Mouse (Mus musculus): ENCODE measurements around the gene Ctdsp1. TPM values are rescaled to one million over a fixed set of nuclear protein-coding genes. Genes with fewer than 3 reads are reported as not detected.

The Ctdsp1 gene
- polyA plus RNA-seq, 1 experiment from 2014 or later, result 45.2 TPM

GRCm38 (mm10) chr1:74351185-74351769 lies 40.0 kb upstream of the Ctdsp1 start:
- no peak overlapping the region for H3K4me2 ChIP-seq (replicated peaks; ENCODE audit: low read depth)
- WGBS, result 86% methylated on average over 13 of the region's 13 CpGs
- ATAC-seq (ENCODE audit: low FRiP score, low TSS enrichment) (no peak), DNase-seq (ENCODE audit: low spot score) (no peak)
- no peak overlapping the region for H3K9ac ChIP-seq (ENCODE audit: low read length)
- H3K9me3 ChIP-seq (ENCODE audit: control insufficient read depth, low read length), result no peaks in the 10 kb centered on the region
- H3K36me3 ChIP-seq (ENCODE audit: control insufficient read depth, insufficient read depth, low read length), result peaks cover 4% of the 10 kb centered on the region
- no peaks in the 10 kb centered on the region for H3K4me1 ChIP-seq (replicated peaks; ENCODE audit: control insufficient read depth, insufficient read depth)
- no peak overlapping the region for H3K4me3 ChIP-seq (ENCODE audit: low read depth, low read length)
- H3K27ac ChIP-seq (replicated peaks), result no peak overlapping the region
- no peak for TF ChIP-seq EP300 (optimal IDR thresholded peaks at IDR 0.05)
- no peak for TF ChIP-seq CTCF (IDR thresholded peaks at IDR 0.05; ENCODE audit: low read depth)
- H3K27me3 ChIP-seq (ENCODE audit: control insufficient read depth, insufficient read depth, low read length), result no peaks in the 10 kb centered on the region

- no peak overlapping the region for H3K4me3 ChIP-seq (ENCODE audit: low read depth, low read length)
- no peak overlapping the region for H3K4me2 ChIP-seq (replicated peaks; ENCODE audit: low read depth)
- DNase-seq (ENCODE audit: low spot score) (no peak), ATAC-seq (ENCODE audit: low FRiP score, low TSS enrichment) (no peak)
- H3K9ac ChIP-seq (ENCODE audit: low read length), result no peak overlapping the region
- H3K4me1 ChIP-seq (replicated peaks; ENCODE audit: control insufficient read depth, insufficient read depth), result no peaks in the 10 kb centered on the region
- H3K36me3 ChIP-seq (ENCODE audit: control insufficient read depth, insufficient read depth, low read length), result peaks cover 4% of the 10 kb centered on the region
- TF ChIP-seq EP300 (optimal IDR thresholded peaks at IDR 0.05) (no peak), CTCF (IDR thresholded peaks at IDR 0.05; ENCODE audit: low read depth) (no peak)
- no peaks in the 10 kb centered on the region for H3K27me3 ChIP-seq (ENCODE audit: control insufficient read depth, insufficient read depth, low read length)
- no peak overlapping the region for H3K27ac ChIP-seq (replicated peaks)
- WGBS, result 75% methylated on average over 5 of the region's 5 CpGs
- no peaks in the 10 kb centered on the region for H3K9me3 ChIP-seq (ENCODE audit: control insufficient read depth, low read length)
Observed at GRCm38 (mm10) chr1:74352532-74353096, 38.7 kb upstream of the Ctdsp1 start.

GRCm38 (mm10) chr1:74353453-74354229 lies 37.7 kb upstream of the Ctdsp1 start:
- TF ChIP-seq EP300 (optimal IDR thresholded peaks at IDR 0.05) (no peak), CTCF (IDR thresholded peaks at IDR 0.05; ENCODE audit: low read depth) (no peak)
- ATAC-seq (ENCODE audit: low FRiP score, low TSS enrichment) (no peak), DNase-seq (ENCODE audit: low spot score) (no peak)
- peaks cover 4% of the 10 kb centered on the region for H3K36me3 ChIP-seq (ENCODE audit: control insufficient read depth, insufficient read depth, low read length)
- no peak overlapping the region for H3K4me2 ChIP-seq (replicated peaks; ENCODE audit: low read depth)
- H3K9ac ChIP-seq (ENCODE audit: low read length), result no peak overlapping the region
- H3K9me3 ChIP-seq (ENCODE audit: control insufficient read depth, low read length), result no peaks in the 10 kb centered on the region
- H3K4me3 ChIP-seq (ENCODE audit: low read depth, low read length), result no peak overlapping the region
- WGBS, result 83% methylated on average over 9 of the region's 9 CpGs
- H3K27me3 ChIP-seq (ENCODE audit: control insufficient read depth, insufficient read depth, low read length), result no peaks in the 10 kb centered on the region
- no peak overlapping the region for H3K27ac ChIP-seq (replicated peaks)
- no peaks in the 10 kb centered on the region for H3K4me1 ChIP-seq (replicated peaks; ENCODE audit: control insufficient read depth, insufficient read depth)

DNA sequence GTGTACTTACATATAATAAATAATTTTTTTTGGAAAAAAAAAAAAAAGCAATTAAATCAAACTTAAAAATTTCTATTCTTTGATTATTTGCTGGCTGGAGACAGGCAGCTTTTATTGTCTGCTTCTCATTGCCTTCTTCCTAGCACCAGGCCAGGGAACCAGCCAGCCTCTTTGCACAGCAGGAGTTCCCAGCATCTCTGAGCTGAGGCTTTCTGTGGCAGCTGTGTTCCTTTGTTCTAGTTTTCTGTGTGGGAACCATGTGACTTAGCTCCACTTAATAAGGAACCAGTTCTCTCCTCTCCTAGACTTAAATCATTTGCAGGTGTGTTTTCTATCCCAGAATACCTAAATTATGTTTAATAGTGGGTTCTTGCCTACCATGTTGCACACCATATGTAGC lies 33.8 kb upstream of the Ctdsp1 start:
- H3K4me1 ChIP-seq (replicated peaks; ENCODE audit: control insufficient read depth, insufficient read depth), result no peaks in the 10 kb centered on the region
- DNase-seq (ENCODE audit: low spot score) (no peak), ATAC-seq (ENCODE audit: low FRiP score, low TSS enrichment) (no peak)
- H3K9ac ChIP-seq (ENCODE audit: low read length), result no peak overlapping the region
- H3K27ac ChIP-seq (replicated peaks), result no peak overlapping the region
- H3K27me3 ChIP-seq (ENCODE audit: control insufficient read depth, insufficient read depth, low read length), result no peaks in the 10 kb centered on the region
- H3K36me3 ChIP-seq (ENCODE audit: control insufficient read depth, insufficient read depth, low read length), result no peaks in the 10 kb centered on the region; the same call in 1 of the 2 replicates
- no peak overlapping the region for H3K4me3 ChIP-seq (ENCODE audit: low read depth, low read length)
- no peaks in the 10 kb centered on the region for H3K9me3 ChIP-seq (ENCODE audit: control insufficient read depth, low read length)
- H3K4me2 ChIP-seq (replicated peaks; ENCODE audit: low read depth), result no peak overlapping the region
- TF ChIP-seq CTCF (IDR thresholded peaks at IDR 0.05; ENCODE audit: low read depth) (no peak), EP300 (optimal IDR thresholded peaks at IDR 0.05) (no peak)

GRCm38 (mm10) chr1:74359952-74360517 lies 31.3 kb upstream of the Ctdsp1 start:
- no peak for ATAC-seq (ENCODE audit: low FRiP score, low TSS enrichment)

More at GRCm38 (mm10) chr1:74359952-74360517, 31.3 kb upstream of the Ctdsp1 start:
- no peaks in the 10 kb centered on the region for H3K27me3 ChIP-seq (ENCODE audit: control insufficient read depth, insufficient read depth, low read length)
- no peak overlapping the region for H3K4me3 ChIP-seq (ENCODE audit: low read depth, low read length)
- no peaks in the 10 kb centered on the region for H3K4me1 ChIP-seq (replicated peaks; ENCODE audit: control insufficient read depth, insufficient read depth)
- no peak overlapping the region for H3K4me2 ChIP-seq (replicated peaks; ENCODE audit: low read depth)
- 87% methylated on average over 5 of the region's 5 CpGs for WGBS
- H3K9me3 ChIP-seq (ENCODE audit: control insufficient read depth, low read length), result no peaks in the 10 kb centered on the region
- DNase-seq (ENCODE audit: low spot score), result no peak
- TF ChIP-seq EP300 (optimal IDR thresholded peaks at IDR 0.05), result no peak
- no peak for TF ChIP-seq CTCF (IDR thresholded peaks at IDR 0.05; ENCODE audit: low read depth)
- H3K27ac ChIP-seq (replicated peaks), result no peak overlapping the region
- H3K9ac ChIP-seq (ENCODE audit: low read length), result no peak overlapping the region
- H3K36me3 ChIP-seq (ENCODE audit: control insufficient read depth, insufficient read depth, low read length), result no peaks in the 10 kb centered on the region

All from stomach, postnatal 0 days (tissue).